Mouse (Mus musculus): ENCODE measurements around the gene Il6st. TPM values are rescaled to one million over a fixed set of nuclear protein-coding genes. Genes with fewer than 3 reads are reported as not detected.

The Il6st gene
- polyA plus RNA-seq, 1 experiment from 2014 or later = 50.0 TPM

- ATAC-seq (replicated peaks; ENCODE audit: insufficient number of reproducible peaks, low FRiP score, low TSS enrichment) = no peak
- H3K36me3 ChIP-seq (ENCODE audit: control insufficient read depth, insufficient read depth, low read length) = peaks cover 27% of the 10 kb centered on the region
- H3K27me3 ChIP-seq (ENCODE audit: control insufficient read depth, insufficient read depth, low read length) = no peaks in the 10 kb centered on the region
- H3K4me1 ChIP-seq (ENCODE audit: control insufficient read depth, insufficient read depth, low read length) = no peaks in the 10 kb centered on the region
- 84% methylated on average over 7 of the region's 7 CpGs for WGBS (ENCODE audit: insufficient replicate concordance)
- no peaks in the 10 kb centered on the region for H3K9me3 ChIP-seq (replicated peaks; ENCODE audit: control insufficient read depth, low read length)
- no peak overlapping the region for H3K4me2 ChIP-seq
- no peak overlapping the region for H3K9ac ChIP-seq (ENCODE audit: low read depth, low read length)
- H3K27ac ChIP-seq (ENCODE audit: low read depth, low read length) = no peak overlapping the region
- no peak overlapping the region for H3K4me3 ChIP-seq (ENCODE audit: low read depth, low read length)
Observed at GRCm38 (mm10) chr13:112483015-112483414, 19.1 kb downstream of the Il6st start.

GRCm38 (mm10) chr13:112486236-112486635, 22.4 kb downstream of the Il6st start:
- no peaks in the 10 kb centered on the region for H3K9me3 ChIP-seq (replicated peaks; ENCODE audit: control insufficient read depth, low read length)
- H3K27me3 ChIP-seq (ENCODE audit: control insufficient read depth, insufficient read depth, low read length) = no peaks in the 10 kb centered on the region
- H3K4me1 ChIP-seq (ENCODE audit: control insufficient read depth, insufficient read depth, low read length) = no peaks in the 10 kb centered on the region
- H3K27ac ChIP-seq (ENCODE audit: low read depth, low read length) = no peak overlapping the region
- H3K36me3 ChIP-seq (ENCODE audit: control insufficient read depth, insufficient read depth, low read length) = peaks cover 36% of the 10 kb centered on the region
- H3K4me2 ChIP-seq = no peak overlapping the region
- 92% methylated on average over 5 of the region's 5 CpGs for WGBS (ENCODE audit: insufficient replicate concordance)
- no peak for ATAC-seq (replicated peaks; ENCODE audit: insufficient number of reproducible peaks, low FRiP score, low TSS enrichment)
- no peak overlapping the region for H3K9ac ChIP-seq (ENCODE audit: low read depth, low read length)
- no peak overlapping the region for H3K4me3 ChIP-seq (ENCODE audit: low read depth, low read length)

GRCm38 (mm10) chr13:112486676-112487075, 22.8 kb downstream of the Il6st start:
- H3K9me3 ChIP-seq (replicated peaks; ENCODE audit: control insufficient read depth, low read length) = no peaks in the 10 kb centered on the region
- H3K4me2 ChIP-seq = no peak overlapping the region

GRCm38 (mm10) chr13:112490036-112490435, 26.2 kb downstream of the Il6st start:
- ATAC-seq (replicated peaks; ENCODE audit: insufficient number of reproducible peaks, low FRiP score, low TSS enrichment) = peak; percentile 83
- Histone ChIP-seq H3K27me3 (ENCODE audit: control insufficient read depth, insufficient read depth, low read length) (no peaks in the 10 kb centered on the region), H3K4me1 (ENCODE audit: control insufficient read depth, insufficient read depth, low read length) (peaks cover 4% of the 10 kb centered on the region; the same call in 1 of the 2 replicates), H3K9me3 (replicated peaks; ENCODE audit: control insufficient read depth, low read length) (no peaks in the 10 kb centered on the region), H3K36me3 (ENCODE audit: control insufficient read depth, insufficient read depth, low read length) (peaks cover 38% of the 10 kb centered on the region), H3K9ac (ENCODE audit: low read depth, low read length) (no peak overlapping the region), H3K27ac (ENCODE audit: low read depth, low read length) (no peak overlapping the region), H3K4me2 (no peak overlapping the region), H3K4me3 (ENCODE audit: low read depth, low read length) (no peak overlapping the region)
- WGBS (ENCODE audit: insufficient replicate concordance) = 54% methylated on average over 3 of the region's 3 CpGs

More at GRCm38 (mm10) chr13:112486676-112487075, 22.8 kb downstream of the Il6st start:
- ATAC-seq (replicated peaks; ENCODE audit: insufficient number of reproducible peaks, low FRiP score, low TSS enrichment) = no peak
- peaks cover 37% of the 10 kb centered on the region for H3K36me3 ChIP-seq (ENCODE audit: control insufficient read depth, insufficient read depth, low read length)
- 93% methylated on average over 5 of the region's 5 CpGs for WGBS (ENCODE audit: insufficient replicate concordance)
- no peak overlapping the region for H3K4me3 ChIP-seq (ENCODE audit: low read depth, low read length)
- peaks cover under 1% of the 10 kb centered on the region; the same call in 1 of the 2 replicates for H3K4me1 ChIP-seq (ENCODE audit: control insufficient read depth, insufficient read depth, low read length)
- H3K27me3 ChIP-seq (ENCODE audit: control insufficient read depth, insufficient read depth, low read length) = no peaks in the 10 kb centered on the region
- H3K9ac ChIP-seq (ENCODE audit: low read depth, low read length) = no peak overlapping the region
- H3K27ac ChIP-seq (ENCODE audit: low read depth, low read length) = no peak overlapping the region

GRCm38 (mm10) chr13:112491636-112492284, 27.9 kb downstream of the Il6st start:
- ATAC-seq (replicated peaks; ENCODE audit: insufficient number of reproducible peaks, low FRiP score, low TSS enrichment) = no peak
- H3K36me3 ChIP-seq (ENCODE audit: control insufficient read depth, insufficient read depth, low read length) = peaks cover 32% of the 10 kb centered on the region
- H3K9me3 ChIP-seq (replicated peaks; ENCODE audit: control insufficient read depth, low read length) = no peaks in the 10 kb centered on the region
- H3K4me1 ChIP-seq (ENCODE audit: control insufficient read depth, insufficient read depth, low read length) = peaks cover 4% of the 10 kb centered on the region; the same call in 1 of the 2 replicates
- no peaks in the 10 kb centered on the region for H3K27me3 ChIP-seq (ENCODE audit: control insufficient read depth, insufficient read depth, low read length)
- no peak overlapping the region for H3K4me3 ChIP-seq (ENCODE audit: low read depth, low read length)
- H3K9ac ChIP-seq (ENCODE audit: low read depth, low read length) = no peak overlapping the region
- H3K27ac ChIP-seq (ENCODE audit: low read depth, low read length) = 0 out of 2 replicates have a peak overlapping the region, but pooled peaks have one; percentile 4
- WGBS (ENCODE audit: insufficient replicate concordance) = 82% methylated on average over 14 of the region's 14 CpGs
- no peak overlapping the region for H3K4me2 ChIP-seq

GRCm38 (mm10) chr13:112492285-112492678, 28.4 kb downstream of the Il6st start:
- Histone ChIP-seq H3K4me1 (ENCODE audit: control insufficient read depth, insufficient read depth, low read length) (peaks cover 4% of the 10 kb centered on the region; the same call in 1 of the 2 replicates), H3K27ac (ENCODE audit: low read depth, low read length) (0 out of 2 replicates have a peak overlapping the region, but pooled peaks have one; percentile 4), H3K27me3 (ENCODE audit: control insufficient read depth, insufficient read depth, low read length) (no peaks in the 10 kb centered on the region), H3K36me3 (ENCODE audit: control insufficient read depth, insufficient read depth, low read length) (peaks cover 31% of the 10 kb centered on the region), H3K9ac (ENCODE audit: low read depth, low read length) (no peak overlapping the region), H3K4me3 (ENCODE audit: low read depth, low read length) (no peak overlapping the region), H3K9me3 (replicated peaks; ENCODE audit: control insufficient read depth, low read length) (no peaks in the 10 kb centered on the region), H3K4me2 (no peak overlapping the region)
- WGBS (ENCODE audit: insufficient replicate concordance) = 32% methylated on average over 1 of the region's 1 CpGs
- ATAC-seq (replicated peaks; ENCODE audit: insufficient number of reproducible peaks, low FRiP score, low TSS enrichment) = peak; percentile 78

DNA sequence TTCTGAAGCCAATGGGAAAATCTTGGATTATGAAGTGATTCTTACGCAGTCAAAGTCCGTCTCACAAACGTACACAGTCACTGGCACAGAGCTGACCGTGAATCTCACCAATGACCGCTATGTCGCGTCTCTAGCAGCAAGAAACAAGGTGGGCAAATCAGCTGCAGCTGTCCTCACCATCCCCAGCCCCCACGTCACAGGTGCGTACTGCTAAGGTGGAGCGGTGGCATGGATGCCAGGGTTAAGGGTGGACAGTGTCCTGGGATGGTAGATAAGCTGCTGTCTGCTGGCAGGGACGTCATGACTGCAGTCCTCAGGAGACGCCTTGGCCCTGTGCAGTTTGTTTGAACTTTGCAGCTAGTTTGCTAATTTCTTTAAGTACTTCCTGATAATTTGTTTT, 30.7 kb downstream of the Il6st start:
- Histone ChIP-seq H3K27ac (ENCODE audit: low read depth, low read length) (no peak overlapping the region), H3K36me3 (ENCODE audit: control insufficient read depth, insufficient read depth, low read length) (peaks cover 40% of the 10 kb centered on the region), H3K27me3 (ENCODE audit: control insufficient read depth, insufficient read depth, low read length) (no peaks in the 10 kb centered on the region), H3K9me3 (replicated peaks; ENCODE audit: control insufficient read depth, low read length) (no peaks in the 10 kb centered on the region), H3K4me3 (ENCODE audit: low read depth, low read length) (no peak overlapping the region), H3K4me2 (no peak overlapping the region), H3K4me1 (ENCODE audit: control insufficient read depth, insufficient read depth, low read length) (peaks cover 4% of the 10 kb centered on the region; the same call in 1 of the 2 replicates), H3K9ac (ENCODE audit: low read depth, low read length) (no peak overlapping the region)
- ATAC-seq (replicated peaks; ENCODE audit: insufficient number of reproducible peaks, low FRiP score, low TSS enrichment) = no peak
- WGBS (ENCODE audit: insufficient replicate concordance) = 94% methylated on average over 12 of the region's 12 CpGs

DNA sequence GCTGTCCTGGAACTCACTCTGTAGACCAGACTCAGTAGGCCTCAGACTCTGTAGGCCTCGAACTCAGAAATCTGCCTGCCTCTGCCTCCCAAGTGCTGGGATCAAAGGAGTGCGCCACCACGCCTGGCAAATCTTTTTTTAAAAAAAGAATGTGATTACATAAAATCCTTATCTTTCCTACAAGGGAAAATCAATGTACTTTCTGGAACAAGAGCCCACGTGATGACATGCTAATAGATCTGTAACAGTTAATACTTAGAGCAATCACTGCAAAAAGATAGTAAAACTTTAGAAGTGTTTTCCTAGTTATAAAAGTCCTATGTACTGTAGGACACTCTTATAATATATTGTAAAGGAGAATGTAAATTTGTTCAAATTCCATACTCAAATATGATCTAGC, 36.2 kb downstream of the Il6st start:
- ATAC-seq (replicated peaks; ENCODE audit: insufficient number of reproducible peaks, low FRiP score, low TSS enrichment) = no peak
- Histone ChIP-seq H3K9me3 (replicated peaks; ENCODE audit: control insufficient read depth, low read length) (no peaks in the 10 kb centered on the region), H3K27ac (ENCODE audit: low read depth, low read length) (no peak overlapping the region), H3K4me2 (no peak overlapping the region), H3K36me3 (ENCODE audit: control insufficient read depth, insufficient read depth, low read length) (peaks cover 51% of the 10 kb centered on the region), H3K4me3 (ENCODE audit: low read depth, low read length) (no peak overlapping the region), H3K27me3 (ENCODE audit: control insufficient read depth, insufficient read depth, low read length) (no peaks in the 10 kb centered on the region), H3K4me1 (ENCODE audit: control insufficient read depth, insufficient read depth, low read length) (no peaks in the 10 kb centered on the region), H3K9ac (ENCODE audit: low read depth, low read length) (no peak overlapping the region)
- 91% methylated on average over 4 of the region's 4 CpGs for WGBS (ENCODE audit: insufficient replicate concordance)

DNA sequence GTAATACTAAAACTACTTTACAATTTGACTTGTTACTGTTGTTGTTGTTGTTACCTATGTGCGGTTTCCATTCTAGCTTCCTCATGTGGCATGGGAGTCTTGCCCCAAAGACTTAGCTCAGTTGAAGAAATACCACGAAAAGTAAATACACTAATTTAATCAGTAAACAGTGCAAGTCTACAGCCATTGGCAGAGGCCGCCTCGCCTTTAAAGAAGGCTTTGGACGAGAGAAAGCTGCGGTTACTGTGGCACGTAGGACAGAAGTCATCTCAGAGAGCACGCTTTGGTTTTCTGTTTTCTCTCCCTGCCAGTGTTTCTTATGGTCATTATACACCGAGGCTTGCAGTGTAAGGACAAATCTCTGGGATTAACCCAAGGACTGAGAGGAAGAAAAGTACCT, 36.6 kb downstream of the Il6st start:
- no peaks in the 10 kb centered on the region for H3K27me3 ChIP-seq (ENCODE audit: control insufficient read depth, insufficient read depth, low read length)
- peaks cover 47% of the 10 kb centered on the region for H3K36me3 ChIP-seq (ENCODE audit: control insufficient read depth, insufficient read depth, low read length)
- H3K4me1 ChIP-seq (ENCODE audit: control insufficient read depth, insufficient read depth, low read length) = no peaks in the 10 kb centered on the region
- no peak overlapping the region for H3K9ac ChIP-seq (ENCODE audit: low read depth, low read length)
- H3K4me2 ChIP-seq = no peak overlapping the region
- no peaks in the 10 kb centered on the region for H3K9me3 ChIP-seq (replicated peaks; ENCODE audit: control insufficient read depth, low read length)
- 93% methylated on average over 9 of the region's 9 CpGs for WGBS (ENCODE audit: insufficient replicate concordance)
- ATAC-seq (replicated peaks; ENCODE audit: insufficient number of reproducible peaks, low FRiP score, low TSS enrichment) = no peak
- H3K27ac ChIP-seq (ENCODE audit: low read depth, low read length) = no peak overlapping the region
- H3K4me3 ChIP-seq (ENCODE audit: low read depth, low read length) = no peak overlapping the region
